Mouse (Mus musculus) cortical plate, adult 2 months (tissue): ENCODE measurements around the gene Tpm3.

ENCODE experiments used
- CTCF ChIP-seq: fragments of 200-500 bp; IDR thresholded peaks from 2 replicates; pipeline ENCODE4 v1.5.1; 2011; ENCODE audit warnings: mild to moderate bottlenecking, control low read depth, low read length; ENCODE audit not compliant: insufficient read depth; ENCODE audit errors: extremely low read depth
- POLR2A ChIP-seq: fragments of 200-500 bp; IDR thresholded peaks from 2 replicates; pipeline ENCODE4 v1.6.1; 2011; ENCODE audit warnings: mild to moderate bottlenecking, low read length, control low read depth; ENCODE audit not compliant: insufficient read depth; ENCODE audit errors: extremely low read depth

- no peak for TF ChIP-seq CTCF
- no peak for TF ChIP-seq POLR2A
Measured at GRCm38 (mm10) chr3:90139962-90140361, 67.5 kb downstream of the Tpm3 start.
